Mouse (Mus musculus): ENCODE measurements around the gene Rab3d.

Rab3d gene

GRCm38 (mm10) chr9:21937711-21938175 lies 19.8 kb upstream of the Rab3d start:
- no peak for DNase-seq (ENCODE audit: low spot score)

DNA sequence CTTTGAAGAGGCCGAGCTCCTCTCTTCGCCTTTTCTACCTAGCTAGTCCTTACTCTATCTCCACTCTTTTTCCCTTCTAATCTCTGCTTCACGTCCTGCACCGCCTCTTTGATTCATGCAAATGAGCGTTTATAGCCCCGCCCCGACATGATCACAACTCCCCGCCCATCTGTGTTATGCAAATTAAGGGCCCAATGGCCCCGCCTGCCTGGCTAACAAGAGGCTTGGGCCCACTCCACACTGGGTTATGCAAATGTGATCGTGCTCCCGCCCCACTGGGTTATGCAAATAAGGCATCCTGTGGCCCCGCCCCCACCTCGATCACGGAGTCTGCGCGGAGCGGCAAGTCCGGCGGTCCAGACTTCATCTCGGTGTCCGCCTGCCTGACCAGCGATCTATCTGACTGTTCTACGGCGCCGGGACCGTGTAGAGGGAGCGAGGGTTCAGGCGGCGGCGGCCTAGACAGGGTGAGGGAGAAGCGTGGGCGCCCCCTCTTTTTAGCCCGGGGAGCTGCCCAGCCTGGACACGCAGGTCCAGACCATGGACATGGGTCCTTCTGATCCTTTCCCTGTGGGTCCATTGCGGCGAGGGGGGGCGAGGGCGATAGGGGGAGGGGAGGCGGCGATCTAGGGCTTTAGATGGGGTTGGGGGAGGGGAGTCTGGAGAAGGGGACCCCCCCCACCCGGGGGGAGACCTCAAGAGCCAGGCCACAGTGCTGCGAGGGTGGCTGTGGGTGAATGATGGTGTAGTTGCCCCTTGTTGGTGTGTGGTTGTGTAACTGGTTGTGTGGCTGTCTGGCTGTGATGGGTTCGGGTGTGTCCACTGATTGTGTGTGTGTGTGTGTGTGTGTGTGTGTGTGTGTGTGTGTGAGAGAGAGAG lies 18.9 kb upstream of the Rab3d start, which contains the start of gene Plppr2:
TSS of gene Plppr2 (plus strand) at position 342 of the 879 bp plus-strand sequence.
- DNase-seq (ENCODE audit: low spot score): peak; percentile 89

DNA sequence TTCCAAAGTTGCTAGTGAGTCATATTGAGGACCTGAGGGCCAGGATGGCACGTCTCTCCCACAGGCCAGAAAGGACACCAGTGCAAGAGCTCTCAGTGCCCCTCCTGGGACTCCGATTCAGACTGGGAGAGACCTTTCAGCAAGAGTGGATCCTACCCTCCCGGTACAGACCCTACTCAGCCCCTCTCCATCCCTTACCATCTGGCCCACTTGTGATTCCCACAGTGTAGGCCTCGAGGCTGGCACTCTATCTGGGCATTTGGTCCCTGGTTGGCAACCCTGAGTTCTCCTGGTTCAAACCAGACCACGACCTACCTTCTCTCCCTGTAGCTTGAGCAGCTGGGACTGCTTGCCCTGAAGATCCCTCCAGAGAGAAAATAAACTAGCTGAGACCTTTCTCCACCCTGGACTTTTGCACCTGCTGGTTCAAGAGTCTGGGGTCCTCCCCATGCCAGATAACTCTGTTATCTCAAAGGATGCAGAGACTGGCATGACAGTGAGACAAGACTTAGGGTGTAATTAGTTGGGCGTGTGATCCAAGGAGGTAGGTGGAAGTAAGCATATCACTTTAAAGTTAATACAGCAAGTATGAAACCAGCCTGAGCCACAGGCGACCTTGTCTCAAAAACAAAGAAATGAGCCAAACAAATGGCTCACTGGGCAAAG lies 17.6 kb upstream of the Rab3d start:
- no peak for DNase-seq (ENCODE audit: low spot score)

DNA sequence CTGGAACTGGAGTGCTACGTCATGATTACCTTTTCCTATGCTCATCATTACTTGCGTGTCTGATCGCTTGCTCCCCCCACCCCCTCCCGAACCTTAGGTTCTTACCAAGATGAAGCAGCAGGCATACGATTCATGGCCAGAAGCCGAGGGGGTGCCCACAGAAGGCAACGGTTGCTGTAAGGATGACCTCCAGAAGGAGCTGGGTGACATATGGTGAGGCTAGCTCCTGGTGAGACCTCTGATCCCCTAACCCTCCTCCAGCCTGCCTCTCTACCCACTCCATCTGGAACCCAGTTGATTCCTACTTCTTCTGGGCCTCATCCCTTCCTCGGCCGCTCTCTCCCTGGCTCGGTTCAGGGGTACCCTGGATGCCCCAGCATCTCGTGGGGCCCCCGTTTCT lies 16.0 kb upstream of the Rab3d start:
- DNase-seq (ENCODE audit: low spot score): no peak

- DNase-seq (ENCODE audit: low spot score): no peak
Measured at GRCm38 (mm10) chr9:21932445-21933137, 14.6 kb upstream of the Rab3d start.

- DNase-seq (ENCODE audit: low spot score): no peak
Measured at GRCm38 (mm10) chr9:21932006-21932405, 14.0 kb upstream of the Rab3d start.

DNA sequence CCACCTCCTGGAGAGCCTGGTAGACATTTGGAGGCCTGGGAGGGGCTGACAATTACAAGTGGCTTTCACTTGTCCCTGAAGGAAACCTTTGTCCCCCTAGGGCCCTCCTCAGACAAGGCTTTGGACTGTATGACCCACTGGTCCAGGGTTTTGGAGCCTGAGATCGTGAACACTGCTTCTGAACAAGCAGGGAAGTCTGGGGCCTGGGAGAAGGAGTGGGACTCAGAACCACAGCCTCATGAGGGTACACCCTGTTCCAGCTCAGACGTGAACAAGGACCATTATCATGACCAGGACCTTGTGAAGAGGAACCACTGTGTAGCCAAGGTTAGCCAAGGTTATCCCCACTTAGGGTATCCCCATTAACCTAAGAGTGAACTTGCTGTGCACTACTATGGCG lies 11.2 kb upstream of the Rab3d start:
- DNase-seq (ENCODE audit: low spot score): no peak

DNA sequence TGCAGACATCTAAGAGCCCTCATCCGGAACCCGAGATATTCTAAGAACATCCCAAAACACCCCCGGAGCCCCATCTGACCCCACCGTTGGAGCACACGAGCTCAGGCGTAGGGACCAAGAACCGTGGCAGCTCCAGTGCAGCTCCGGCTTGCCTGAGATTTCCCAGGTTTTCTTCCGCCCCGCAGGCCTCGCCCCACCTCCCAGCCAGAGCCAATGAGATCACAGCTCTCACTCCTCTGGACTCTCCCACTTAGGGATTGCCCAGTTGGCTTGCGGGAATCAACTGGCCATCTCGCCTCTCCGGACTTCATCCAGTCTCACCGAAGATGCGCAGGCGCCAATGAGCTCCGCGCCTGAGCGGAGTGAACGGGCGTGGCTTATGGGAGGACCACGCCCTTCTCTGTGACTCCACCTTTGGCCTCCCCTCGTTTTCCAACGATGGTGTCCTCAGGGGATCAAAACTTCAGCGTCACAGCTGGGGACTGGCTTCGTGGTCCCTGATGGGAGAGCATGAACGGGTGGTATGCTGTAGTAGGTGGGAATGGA lies 9.3 kb upstream of the Rab3d start, which contains the start of the genes Ccdc159 and Tmem205:
TSS of gene Ccdc159 (plus strand) at position 264 of the 546 bp plus-strand sequence.
TSS of gene Tmem205 (minus strand) at position 349 of the 546 bp plus-strand sequence.
- DNase-seq (ENCODE audit: low spot score): peak; percentile 64

DNA sequence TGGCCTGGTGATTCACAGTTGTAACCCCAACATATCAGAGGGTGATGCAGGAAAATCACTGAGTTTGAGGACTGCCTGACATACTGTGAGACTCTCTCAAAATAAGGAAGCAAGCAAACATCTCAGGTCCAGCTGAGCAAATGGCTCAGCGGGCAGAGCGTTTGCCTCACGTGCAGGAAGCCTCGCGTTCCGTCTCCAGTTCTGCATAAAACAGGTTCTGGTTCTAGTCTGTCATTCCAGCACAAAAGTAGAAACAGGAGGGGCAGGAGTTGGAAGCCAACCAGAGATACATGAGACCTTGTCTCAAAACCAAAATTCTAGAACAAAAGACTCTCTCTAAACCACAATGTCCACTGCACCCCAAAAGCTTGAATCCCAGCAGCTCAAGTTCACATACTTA lies 8.8 kb upstream of the Rab3d start:
- DNase-seq (ENCODE audit: low spot score): no peak

GRCm38 (mm10) chr9:21926155-21926554 lies 8.2 kb upstream of the Rab3d start:
- DNase-seq (ENCODE audit: low spot score): no peak

DNA sequence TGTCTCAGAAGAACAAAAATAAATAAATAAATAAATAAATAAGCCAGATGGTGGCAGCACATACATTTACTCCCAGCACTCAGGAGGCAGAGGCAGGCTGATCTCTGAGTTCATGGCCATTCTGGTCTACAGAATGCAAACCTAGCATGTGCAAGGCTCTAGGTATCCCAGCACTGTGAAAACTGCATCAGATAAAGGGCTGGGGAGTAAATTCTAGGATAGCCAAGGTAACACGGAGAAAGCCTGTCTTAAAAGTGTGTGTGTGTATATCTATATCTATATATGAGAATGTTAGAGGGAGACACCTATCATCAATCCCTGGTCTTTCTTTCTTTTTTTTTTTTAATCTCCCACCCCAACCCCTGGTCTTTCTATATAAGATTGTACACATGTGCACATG lies 7.5 kb upstream of the Rab3d start:
- DNase-seq (ENCODE audit: low spot score): no peak

- no peak for DNase-seq (ENCODE audit: low spot score)
Measured at GRCm38 (mm10) chr9:21925034-21925433, 7.0 kb upstream of the Rab3d start.

DNA sequence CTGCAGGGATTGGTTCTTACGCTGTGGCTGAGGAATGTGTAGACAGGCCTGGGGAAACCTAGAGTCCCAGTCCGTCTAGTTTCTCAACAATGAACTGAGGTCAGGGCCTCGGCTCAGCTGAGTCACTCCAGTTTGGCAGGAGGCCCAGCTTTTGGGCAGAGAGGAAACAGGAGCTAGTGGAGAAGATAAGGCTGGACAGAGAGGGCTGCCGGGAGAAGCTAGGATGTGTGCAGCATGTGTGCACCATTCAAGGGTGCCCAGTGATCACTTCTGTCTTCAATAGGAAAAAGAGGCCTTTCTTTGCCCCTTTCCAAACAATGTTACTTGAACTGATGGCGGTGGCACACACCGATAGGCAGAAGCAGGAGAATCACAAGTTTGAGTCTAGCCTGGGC lies 6.1 kb upstream of the Rab3d start:
- DNase-seq (ENCODE audit: low spot score): peak; percentile 55

GRCm38 (mm10) chr9:21923490-21924098 lies 5.6 kb upstream of the Rab3d start:
- DNase-seq (ENCODE audit: low spot score): no peak

- DNase-seq (ENCODE audit: low spot score): no peak
Measured at GRCm38 (mm10) chr9:21923036-21923435, 5.0 kb upstream of the Rab3d start.

GRCm38 (mm10) chr9:21918692-21919384 lies 846 bp upstream of the Rab3d start:
- DNase-seq (ENCODE audit: low spot score): no peak

- DNase-seq (ENCODE audit: low spot score): no peak
Measured at GRCm38 (mm10) chr9:21917493-21918034, 428 bp downstream of the Rab3d start.

GRCm38 (mm10) chr9:21916851-21917492 lies 1.0 kb downstream of the Rab3d start:
- DNase-seq (ENCODE audit: low spot score): no peak

DNA sequence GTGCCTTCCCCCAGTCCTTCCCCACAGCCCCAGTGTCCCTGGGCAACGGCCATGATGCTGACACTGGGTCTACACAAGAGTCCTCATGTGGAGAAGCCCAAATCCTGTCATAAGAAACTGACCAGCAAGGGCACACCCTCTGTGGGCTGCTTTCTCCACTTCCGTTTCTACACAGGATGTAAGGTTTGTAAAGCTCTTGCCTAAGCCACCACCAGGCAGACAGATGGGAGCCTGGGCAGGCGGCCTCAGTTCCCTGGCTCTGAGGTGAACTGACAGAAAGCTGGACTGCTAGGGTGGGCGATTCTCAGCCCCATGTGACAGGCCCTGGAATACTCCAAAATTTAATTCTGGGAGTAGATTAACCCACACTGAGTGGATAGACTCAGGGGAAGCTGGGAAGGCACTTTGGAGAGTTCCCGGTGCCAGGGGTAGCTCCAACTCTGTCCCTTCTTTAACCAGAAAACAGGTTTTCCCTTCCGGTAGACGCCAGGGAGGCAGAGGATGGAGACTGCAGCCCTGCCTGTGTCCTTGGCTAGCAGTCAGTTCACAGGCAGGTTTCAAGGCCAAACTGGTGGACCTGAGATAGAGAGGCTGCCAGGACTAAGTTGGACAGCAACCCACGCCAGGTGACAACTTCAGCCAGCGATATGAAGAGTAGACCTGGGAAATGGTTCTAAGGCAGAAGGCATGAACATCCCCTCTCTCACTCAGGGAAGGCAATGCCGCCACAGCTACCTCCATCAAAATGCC lies 8.3 kb downstream of the Rab3d start:
- DNase-seq (ENCODE audit: low spot score): no peak

- no peak for DNase-seq (ENCODE audit: low spot score)
Measured at GRCm38 (mm10) chr9:21908216-21908615, 9.8 kb downstream of the Rab3d start.

Measured in ovary, postnatal 10 days (tissue).